Mouse (Mus musculus) midbrain, embryonic 14.5 days (tissue): ENCODE results near the gene 5430427O19Rik. TPM values are rescaled to one million over a fixed set of nuclear protein-coding genes. Genes with fewer than 3 reads are reported as not detected.

ENCODE experiments used
- ATAC-seq: fragments of 200-750 bp; cut with Nextera tagmentation; 2 replicates; pipeline ENCODE4 v1.8.0; 2017; ENCODE audit warnings: moderate number of reproducible peaks, moderate library complexity; ENCODE audit not compliant: low FRiP score, low TSS enrichment
- DNase-seq: peaks from one replicate; pipeline ENCODE4 v3.0.0-alpha.2; 2015
- H3K27ac ChIP-seq: fragments of 300-500 bp; sonication (generic); replicated peaks from 2 replicates; pipeline ENCODE4 v1.5.1; 2014; ENCODE audit warnings: mild to moderate bottlenecking, low read depth, low read length, moderate library complexity
- H3K27me3 ChIP-seq: fragments of 300-500 bp; sonication (generic); 2 replicates; pipeline ENCODE4 v1.6.1; 2014; ENCODE audit warnings: low read length, control low read depth, mixed read lengths; ENCODE audit not compliant: control insufficient read depth, insufficient read depth
- H3K36me3 ChIP-seq: fragments of 300-500 bp; sonication (generic); 2 replicates; pipeline ENCODE4 v1.6.1; 2014; ENCODE audit warnings: low read length, control low read depth; ENCODE audit not compliant: control insufficient read depth, insufficient read depth
- H3K4me1 ChIP-seq: fragments of 300-500 bp; sonication (generic); 2 replicates; pipeline ENCODE4 v1.6.1; 2014; ENCODE audit warnings: mild to moderate bottlenecking, antibody characterized with exemption, low read length, control low read depth; ENCODE audit not compliant: control insufficient read depth, insufficient read depth
- H3K4me2 ChIP-seq: fragments of 300-500 bp; sonication (generic); 2 replicates; pipeline ENCODE4 v1.6.1; 2014; ENCODE audit warnings: mild to moderate bottlenecking, low read length, moderate library complexity
- H3K4me3 ChIP-seq: fragments of 300-500 bp; sonication (generic); replicated peaks from 2 replicates; pipeline ENCODE4 v1.5.1; 2014; ENCODE audit warnings: low read depth, low read length
- H3K9ac ChIP-seq: fragments of 300-500 bp; sonication (generic); replicated peaks from 2 replicates; pipeline ENCODE4 v1.6.1; 2014; ENCODE audit warnings: mild to moderate bottlenecking, low read length, moderate library complexity
- H3K9me3 ChIP-seq: fragments of 300-500 bp; sonication (generic); 2 replicates; pipeline ENCODE4 v1.6.1; 2016; ENCODE audit warnings: low read length, control low read depth, mixed read lengths; ENCODE audit not compliant: control insufficient read depth
- WGBS: fragments of 180-500 bp; shearing (Covaris S2); extraction: QIAGEN DNeasy Blood & Tissue Kit; methylation state at CpG from one replicate; pipeline ENCODE4 v1.1.7; 2014; 5-methylcytosine and 5-hydroxymethylcytosine counted together
- polyA plus RNA-seq: library from polyadenylated mRNA; unstranded; fragments of >200 nt; fragmentation: Nextera tagmentation; extraction: Ambion mirVana; gene quantifications from 2 replicates; pipeline ENCODE4 v1.2.1, GENCODE M21; 2014

Gene 5430427O19Rik
- polyA plus RNA-seq: 0.11 TPM in 1 of 2 replicates, not detected in the other

- 75% methylated on average over 3 of the region's 3 CpGs for WGBS
- H3K4me2 ChIP-seq: no peak within 1 kb of the TSS
- H3K36me3 ChIP-seq: no peaks in the 10 kb centered on the region
- no peak within 1 kb of the TSS for H3K9ac ChIP-seq
- H3K27me3 ChIP-seq: no peaks in the 10 kb centered on the region
- no peaks in the 10 kb centered on the region for H3K9me3 ChIP-seq
- H3K4me1 ChIP-seq: no peaks in the 10 kb centered on the region
- ATAC-seq: no peak
- no peak within 1 kb of the TSS for H3K4me3 ChIP-seq
- no peak within 1 kb of the TSS for H3K27ac ChIP-seq
- DNase-seq: no peak
Measured at GRCm38 (mm10) chrX:85869914-85870483, at the start of gene 5430427O19Rik. TSS of gene 5430427O19Rik (plus strand) at chrX:85870354.

- Histone ChIP-seq H3K27ac (no peak overlapping the region), H3K9ac (no peak overlapping the region), H3K36me3 (no peaks in the 10 kb centered on the region), H3K4me3 (no peak overlapping the region), H3K9me3 (no peaks in the 10 kb centered on the region), H3K27me3 (no peaks in the 10 kb centered on the region), H3K4me2 (no peak overlapping the region), H3K4me1 (no peaks in the 10 kb centered on the region)
- WGBS: 85% methylated on average over 3 of the region's 3 CpGs
- DNase-seq (no peak), ATAC-seq (no peak)
Measured at GRCm38 (mm10) chrX:85827719-85828453, 42.3 kb upstream of the 5430427O19Rik start.

DNA sequence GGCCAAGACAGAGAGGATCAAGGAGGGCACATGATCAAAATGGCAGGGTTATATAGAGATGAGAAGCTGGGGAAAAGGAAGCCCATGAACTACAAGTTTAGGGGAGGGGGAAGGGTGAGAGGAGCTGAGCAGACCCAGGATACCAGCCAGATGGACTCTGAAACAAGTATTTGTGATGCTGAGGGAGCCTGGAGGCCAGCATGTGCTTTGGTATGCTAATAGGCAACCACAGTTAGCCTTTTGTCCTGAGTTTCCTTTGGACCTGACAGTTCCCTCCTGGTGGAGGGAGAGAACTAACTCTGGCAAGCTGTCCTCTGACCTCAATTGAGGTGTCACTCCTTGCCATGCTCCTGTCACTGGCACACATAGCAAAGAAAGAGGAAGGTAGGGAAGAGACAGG, 41.2 kb upstream of the 5430427O19Rik start:
- DNase-seq (peak; percentile 0), ATAC-seq (no peak)
- H3K27me3 ChIP-seq: no peaks in the 10 kb centered on the region
- no peak overlapping the region for H3K27ac ChIP-seq
- no peaks in the 10 kb centered on the region for H3K36me3 ChIP-seq
- no peak overlapping the region for H3K4me3 ChIP-seq
- no peaks in the 10 kb centered on the region for H3K9me3 ChIP-seq
- no peaks in the 10 kb centered on the region for H3K4me1 ChIP-seq
- H3K9ac ChIP-seq: no peak overlapping the region
- H3K4me2 ChIP-seq: no peak overlapping the region

DNA sequence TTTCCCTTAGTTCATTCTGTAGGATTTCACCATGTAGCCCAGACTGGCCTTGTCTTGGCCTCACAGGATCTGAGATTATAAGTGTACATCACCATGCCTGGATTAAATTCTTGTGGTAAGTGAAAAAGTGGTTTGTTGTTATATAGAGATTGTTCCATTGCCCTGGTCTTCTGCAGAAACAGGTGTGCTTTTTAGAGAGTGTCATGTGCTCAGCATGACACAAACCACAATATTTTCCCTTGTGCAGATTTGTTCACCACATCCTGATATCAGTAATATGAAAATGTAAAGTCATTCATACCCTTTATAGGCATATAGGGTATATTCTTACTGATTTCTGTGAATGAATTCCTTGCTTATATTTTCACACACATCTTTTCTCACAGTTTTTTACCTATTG, 31.0 kb upstream of the 5430427O19Rik start:
- ATAC-seq (no peak), DNase-seq (no peak)
- H3K4me3 ChIP-seq: no peak overlapping the region
- H3K4me2 ChIP-seq: no peak overlapping the region
- no peaks in the 10 kb centered on the region for H3K4me1 ChIP-seq
- H3K9ac ChIP-seq: no peak overlapping the region
- no peaks in the 10 kb centered on the region for H3K27me3 ChIP-seq
- H3K36me3 ChIP-seq: no peaks in the 10 kb centered on the region
- H3K9me3 ChIP-seq: no peaks in the 10 kb centered on the region
- no peak overlapping the region for H3K27ac ChIP-seq

DNA sequence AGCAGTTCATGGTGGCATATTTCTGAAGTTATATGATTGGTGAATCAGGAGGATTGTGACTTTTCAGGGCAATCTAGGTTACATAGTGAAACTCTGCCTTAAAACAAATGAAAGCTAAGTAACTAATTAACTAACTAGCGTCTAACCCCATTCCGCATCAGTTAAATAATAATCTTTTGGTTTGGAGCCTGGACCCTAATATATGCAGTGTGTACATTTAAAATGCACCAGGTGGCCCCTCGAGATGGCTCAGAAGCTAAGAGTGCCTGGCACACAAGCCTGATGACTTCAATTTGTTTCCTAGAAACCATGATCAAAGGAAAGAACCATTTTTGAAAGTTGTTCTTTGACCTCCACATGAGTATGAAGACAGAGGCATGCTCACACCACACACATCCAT, 14.2 kb upstream of the 5430427O19Rik start:
- H3K36me3 ChIP-seq: no peaks in the 10 kb centered on the region
- no peak overlapping the region for H3K9ac ChIP-seq
- H3K27me3 ChIP-seq: no peaks in the 10 kb centered on the region
- 72% methylated on average over 3 of the region's 3 CpGs for WGBS
- no peaks in the 10 kb centered on the region for H3K4me1 ChIP-seq
- no peak overlapping the region for H3K27ac ChIP-seq
- no peaks in the 10 kb centered on the region for H3K9me3 ChIP-seq
- no peak overlapping the region for H3K4me3 ChIP-seq
- H3K4me2 ChIP-seq: no peak overlapping the region
- ATAC-seq (no peak), DNase-seq (no peak)

DNA sequence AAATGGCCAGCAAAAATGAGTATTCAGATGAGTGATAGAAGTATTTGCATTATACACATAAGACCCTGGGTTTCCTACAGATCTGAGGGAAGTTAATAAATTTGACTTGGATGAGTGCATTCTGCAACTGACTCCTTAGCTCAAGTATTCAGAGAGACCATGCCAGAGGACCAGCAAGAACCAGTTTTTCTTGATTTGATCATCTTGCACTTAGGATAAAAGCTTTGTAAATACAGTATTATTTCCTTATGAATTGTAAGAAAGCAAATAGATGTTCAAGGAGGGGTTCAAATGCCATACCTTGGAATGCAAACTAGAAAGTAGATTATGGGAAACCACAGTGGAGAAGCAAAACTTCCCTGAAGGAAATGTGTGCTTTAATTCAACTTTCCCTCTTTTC, 13.0 kb upstream of the 5430427O19Rik start:
- DNase-seq (no peak), ATAC-seq (no peak)
- Histone ChIP-seq H3K4me3 (no peak overlapping the region), H3K27ac (no peak overlapping the region), H3K9ac (no peak overlapping the region), H3K9me3 (no peaks in the 10 kb centered on the region), H3K4me2 (no peak overlapping the region), H3K27me3 (no peaks in the 10 kb centered on the region), H3K36me3 (no peaks in the 10 kb centered on the region), H3K4me1 (no peaks in the 10 kb centered on the region)

DNA sequence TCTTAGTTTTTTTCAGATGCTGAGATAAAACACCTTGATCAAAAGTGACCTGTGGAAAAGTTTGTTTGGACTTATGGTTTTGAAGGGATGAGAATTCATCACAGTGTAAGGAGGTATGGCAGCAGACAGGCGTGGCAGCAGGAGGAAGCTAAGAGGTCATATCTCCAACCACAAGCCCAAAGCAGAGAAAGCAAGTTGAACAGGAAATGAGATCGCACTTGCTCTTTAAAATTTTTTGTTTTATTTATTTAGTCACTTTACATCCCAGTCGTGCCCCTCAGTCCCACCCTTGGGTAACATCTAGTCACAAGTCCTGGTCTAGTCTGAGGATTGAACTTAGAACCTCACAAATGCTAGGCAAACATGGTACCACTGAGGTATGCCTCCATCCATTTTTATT, 2.1 kb upstream of the 5430427O19Rik start:
- ATAC-seq (no peak), DNase-seq (no peak)
- no peak overlapping the region for H3K4me3 ChIP-seq
- H3K4me1 ChIP-seq: no peaks in the 10 kb centered on the region
- no peak overlapping the region for H3K4me2 ChIP-seq
- 82% methylated on average over 3 of the region's 3 CpGs for WGBS
- H3K9me3 ChIP-seq: no peaks in the 10 kb centered on the region
- H3K27me3 ChIP-seq: no peaks in the 10 kb centered on the region
- no peak overlapping the region for H3K9ac ChIP-seq
- H3K36me3 ChIP-seq: no peaks in the 10 kb centered on the region
- no peak overlapping the region for H3K27ac ChIP-seq

DNA sequence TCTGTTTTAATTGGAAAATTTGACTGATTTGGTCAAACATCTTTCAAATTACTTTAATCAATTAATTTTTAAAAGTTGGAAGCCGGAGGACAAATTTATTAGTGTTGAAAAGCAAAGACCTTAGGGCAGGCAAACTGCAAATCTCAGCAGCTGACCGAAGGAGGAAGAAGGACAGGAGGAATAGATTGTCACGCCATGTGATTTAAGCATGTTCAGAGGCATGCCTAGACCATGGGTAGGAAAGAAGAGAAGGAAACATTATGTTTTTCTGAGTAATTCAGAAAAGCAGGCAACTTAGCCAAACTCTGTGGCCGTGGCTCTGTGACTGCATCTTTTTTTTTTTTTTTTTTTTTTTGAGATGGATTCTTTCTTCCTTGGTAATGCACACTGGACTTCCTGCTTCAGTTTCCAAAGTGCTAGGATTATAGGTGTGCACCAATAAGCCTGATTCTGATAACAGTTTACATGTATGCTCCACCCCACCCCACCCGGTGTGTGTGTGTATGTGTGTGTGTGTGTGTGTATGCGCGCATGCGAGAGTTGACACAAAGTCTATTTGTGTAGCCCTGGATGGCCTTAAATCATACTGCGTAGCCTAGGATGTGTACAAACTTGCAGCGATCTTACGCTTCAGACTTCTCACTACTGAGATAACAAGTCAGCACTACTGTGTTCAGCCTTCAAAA, 1.4 kb downstream of the 5430427O19Rik start:
- Histone ChIP-seq H3K27me3 (no peaks in the 10 kb centered on the region), H3K27ac (no peak overlapping the region), H3K9ac (no peak overlapping the region), H3K4me3 (no peak overlapping the region), H3K4me1 (no peaks in the 10 kb centered on the region), H3K4me2 (no peak overlapping the region), H3K9me3 (no peaks in the 10 kb centered on the region), H3K36me3 (no peaks in the 10 kb centered on the region)
- ATAC-seq: no peak
- WGBS: 94% methylated on average over 11 of the region's 11 CpGs
- no peak for DNase-seq

DNA sequence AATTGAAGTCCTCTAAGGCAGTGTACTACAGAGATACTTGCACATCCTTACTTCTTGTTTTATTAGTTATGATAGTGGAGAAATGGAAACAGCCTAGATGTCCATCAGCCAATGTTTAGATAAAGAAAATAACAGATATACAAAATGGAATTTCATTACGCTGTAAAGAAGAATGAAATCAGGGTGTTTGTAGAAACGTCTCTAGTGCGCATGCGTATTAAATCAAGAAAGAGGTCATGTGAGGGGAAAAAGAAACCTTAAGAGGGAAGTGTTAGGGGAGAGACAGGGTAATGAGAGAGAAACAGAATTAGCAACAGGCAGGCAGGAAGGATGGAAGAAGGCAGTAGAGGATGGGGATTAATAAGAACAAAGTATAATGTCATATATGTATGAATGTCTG, 4.2 kb downstream of the 5430427O19Rik start:
- Histone ChIP-seq H3K4me1 (no peaks in the 10 kb centered on the region), H3K27ac (no peak overlapping the region), H3K4me2 (no peak overlapping the region), H3K36me3 (no peaks in the 10 kb centered on the region), H3K9me3 (no peaks in the 10 kb centered on the region), H3K9ac (no peak overlapping the region), H3K27me3 (no peaks in the 10 kb centered on the region), H3K4me3 (no peak overlapping the region)
- DNase-seq (no peak), ATAC-seq (no peak)
- 92% methylated on average over 4 of the region's 4 CpGs for WGBS
